Mouse (Mus musculus) spleen, adult 2 months (tissue): ENCODE measurements around the gene Klhdc7a.

Experiments used
- CTCF ChIP-seq: fragments of 200-500 bp; IDR thresholded peaks from 2 replicates; pipeline ENCODE4 v1.5.1; 2011; ENCODE audit warnings: mild to moderate bottlenecking, inconsistent platforms; ENCODE audit not compliant: insufficient read depth, insufficient read length, insufficient replicate concordance; ENCODE audit errors: extremely low read depth
- POLR2A ChIP-seq: fragments of 200-500 bp; IDR thresholded peaks from 2 replicates; pipeline ENCODE4 v1.6.1; 2011; ENCODE audit warnings: low read depth, low read length, inconsistent platforms

DNA sequence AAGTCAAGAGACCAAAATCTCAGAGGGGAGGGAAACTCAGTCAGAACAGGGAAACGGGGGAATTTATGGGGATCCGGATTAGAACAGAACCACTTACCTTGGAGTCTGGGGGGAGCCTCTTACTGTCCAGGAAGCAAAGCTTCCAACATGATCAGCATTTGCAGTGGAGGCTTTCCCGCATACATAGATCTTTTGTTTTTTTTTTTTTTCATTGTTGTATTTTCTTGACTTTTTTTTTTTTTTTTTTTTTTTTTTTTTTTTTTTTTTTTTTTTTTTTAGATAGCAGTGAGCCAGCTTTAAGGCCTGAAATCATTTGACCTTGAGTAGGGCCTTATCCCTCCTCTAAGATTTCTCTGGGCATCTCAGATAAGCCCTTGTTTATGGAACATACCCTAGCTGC is 8.6 kb downstream of the Klhdc7a start:
- TF ChIP-seq CTCF = no peak
- no peak for TF ChIP-seq POLR2A
